Mouse (Mus musculus): ENCODE measurements around the gene Ntn5.
A peak's percentile ranks its signal among the peaks of the same experiment; 100 is the strongest.

The Ntn5 gene

DNA sequence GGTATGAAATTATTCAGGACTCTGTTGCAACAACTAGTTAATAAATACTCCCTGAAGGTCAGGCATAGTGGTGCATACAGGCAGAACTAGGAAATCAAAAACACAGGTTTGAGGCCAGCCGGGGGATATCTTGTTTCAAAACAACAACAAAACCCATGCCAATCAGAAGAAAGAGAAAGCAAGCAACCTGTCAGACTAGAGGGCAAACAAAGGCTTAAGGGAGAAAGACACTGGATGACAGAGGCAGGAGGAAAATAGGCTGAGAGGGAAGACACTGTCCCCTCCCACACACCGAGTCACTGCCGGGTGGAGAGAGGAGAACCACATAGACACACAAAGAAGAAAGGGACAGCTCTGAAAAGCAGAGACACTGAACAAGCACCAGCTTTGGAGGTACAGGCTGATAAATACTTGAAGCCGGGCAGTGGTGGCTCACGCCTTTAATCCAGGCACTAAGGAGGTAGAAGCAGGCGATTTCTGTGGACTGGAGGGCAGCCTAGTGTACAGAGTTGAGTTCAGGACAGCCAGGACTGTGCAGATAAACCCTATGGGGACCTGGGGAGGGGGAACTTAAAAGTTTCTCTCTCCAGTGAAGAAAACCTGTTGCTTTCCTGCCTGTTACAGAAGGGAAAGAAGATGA is 30.2 kb downstream of the Ntn5 start:
- DNase-seq = no peak

- DNase-seq = no peak
Measured at GRCm38 (mm10) chr7:45714630-45715089, 30.8 kb downstream of the Ntn5 start.

DNA sequence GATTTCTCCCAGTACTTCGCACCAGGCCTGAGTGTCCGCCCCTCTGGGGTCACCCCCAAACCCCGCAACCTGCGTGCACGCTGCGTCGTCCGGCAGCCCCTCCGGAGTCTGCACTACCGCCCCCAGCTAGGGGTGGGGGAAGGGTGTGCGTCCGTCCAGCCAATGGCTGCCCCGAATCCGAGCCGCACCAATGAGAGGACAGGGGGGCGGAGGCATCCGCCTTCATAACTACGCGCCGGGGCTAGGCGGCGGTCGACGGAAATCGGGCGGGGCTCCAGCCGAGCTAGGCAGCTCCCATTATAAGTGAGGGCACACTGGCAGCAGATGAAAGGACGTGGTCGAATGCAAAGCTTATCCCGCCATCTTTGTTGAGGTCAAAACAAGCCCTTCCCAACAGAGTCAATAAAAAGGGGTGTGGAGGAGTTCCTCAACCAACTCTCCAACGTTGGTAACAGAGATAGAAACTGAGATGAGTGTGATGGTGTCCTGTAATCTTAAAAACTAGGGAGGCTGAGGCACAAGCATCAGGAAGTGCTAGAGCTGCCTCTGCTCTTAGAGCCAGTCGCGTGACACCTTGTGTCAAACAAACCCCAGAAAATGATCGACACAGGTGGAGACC is 31.4 kb downstream of the Ntn5 start, which contains the start of gene Rpl18:
Gene Rpl18 (plus strand): TSS at position 368 of the 619 bp plus-strand sequence.
- DNase-seq = peak; percentile 99

- DNase-seq = no peak
Measured at GRCm38 (mm10) chr7:45715741-45716459, 32.1 kb downstream of the Ntn5 start.

GRCm38 (mm10) chr7:45716460-45716857 is 32.6 kb downstream of the Ntn5 start:
- DNase-seq = no peak

- DNase-seq = no peak
Measured at GRCm38 (mm10) chr7:45716952-45717917, 33.4 kb downstream of the Ntn5 start.

- peak; percentile 98 for DNase-seq
Measured at GRCm38 (mm10) chr7:45717918-45718297, 34.1 kb downstream of the Ntn5 start, which contains the start of gene Sphk2. Sphk2 (minus strand) TSS chr7:45718002.

DNA sequence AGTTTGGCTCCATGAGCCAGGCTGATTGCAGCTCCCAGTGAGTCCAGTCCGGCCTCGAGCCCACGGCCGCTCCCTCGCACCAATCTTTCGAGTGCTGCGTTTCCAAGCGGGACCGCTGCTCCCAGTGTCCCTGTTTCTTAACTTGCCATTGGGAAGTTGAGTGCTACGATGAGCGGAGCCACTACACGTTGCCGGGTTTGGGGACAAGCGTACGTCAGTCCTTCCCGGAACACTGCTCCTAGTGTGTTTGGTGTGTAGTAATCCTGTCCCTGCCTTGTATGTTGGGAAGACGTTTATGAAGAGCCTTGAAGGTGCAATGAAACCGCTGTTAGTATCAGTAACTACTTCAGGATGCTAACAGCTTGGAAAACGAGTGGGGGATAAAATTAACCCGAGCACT is 34.5 kb downstream of the Ntn5 start:
- DNase-seq = no peak

DNA sequence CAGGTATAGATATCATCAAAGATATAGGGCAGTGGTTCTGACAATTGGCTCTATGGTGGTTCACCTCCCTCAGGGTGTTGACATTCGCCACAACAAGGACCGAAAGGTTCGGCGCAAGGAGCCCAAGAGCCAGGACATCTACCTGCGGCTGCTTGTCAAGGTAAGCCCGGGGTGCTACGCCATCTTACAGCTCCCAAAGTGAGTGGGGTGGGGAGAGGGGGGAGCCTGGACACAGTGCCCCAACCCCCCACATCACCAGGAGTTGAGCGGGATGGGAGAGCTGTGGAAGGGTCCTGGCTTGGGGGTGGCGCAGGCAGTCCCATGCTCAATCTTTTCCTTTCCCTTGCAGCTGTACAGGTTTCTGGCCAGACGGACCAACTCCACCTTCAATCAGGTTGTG is 35.4 kb downstream of the Ntn5 start:
- no peak for DNase-seq

- no peak for DNase-seq
Measured at GRCm38 (mm10) chr7:45719738-45720412, 36.1 kb downstream of the Ntn5 start.

- no peak for DNase-seq
Measured at GRCm38 (mm10) chr7:45720413-45721233, 36.8 kb downstream of the Ntn5 start, which contains the start of gene Fam83e. Fam83e (plus strand) TSS chr7:45721212.

- no peak for DNase-seq
Measured at GRCm38 (mm10) chr7:45721234-45721571, 37.4 kb downstream of the Ntn5 start.

GRCm38 (mm10) chr7:45721642-45722347 is 38.0 kb downstream of the Ntn5 start:
- DNase-seq = no peak

- DNase-seq = no peak
Measured at GRCm38 (mm10) chr7:45722348-45722713, 38.5 kb downstream of the Ntn5 start.

- DNase-seq = no peak
Measured at GRCm38 (mm10) chr7:45723301-45723700, 39.5 kb downstream of the Ntn5 start.

DNA sequence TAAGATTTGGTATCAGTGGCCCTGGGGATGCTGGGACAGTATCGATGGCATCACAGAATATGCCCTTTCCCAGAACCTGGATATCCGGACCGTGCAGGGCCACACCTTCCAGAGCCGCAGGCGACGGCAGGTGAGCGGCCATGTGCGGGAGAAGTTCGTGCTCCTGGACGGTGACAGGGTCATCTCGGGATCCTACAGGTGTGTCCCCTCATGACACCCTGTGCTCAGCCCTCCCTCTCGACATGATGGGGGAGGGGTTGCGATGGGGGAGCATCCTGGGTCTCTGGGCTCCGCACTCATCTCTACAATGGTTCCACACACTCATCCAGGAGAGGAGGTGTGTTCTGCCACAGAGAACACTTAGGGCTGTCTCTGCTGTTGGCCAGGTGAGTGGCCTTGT is 40.0 kb downstream of the Ntn5 start:
- no peak for DNase-seq

DNA sequence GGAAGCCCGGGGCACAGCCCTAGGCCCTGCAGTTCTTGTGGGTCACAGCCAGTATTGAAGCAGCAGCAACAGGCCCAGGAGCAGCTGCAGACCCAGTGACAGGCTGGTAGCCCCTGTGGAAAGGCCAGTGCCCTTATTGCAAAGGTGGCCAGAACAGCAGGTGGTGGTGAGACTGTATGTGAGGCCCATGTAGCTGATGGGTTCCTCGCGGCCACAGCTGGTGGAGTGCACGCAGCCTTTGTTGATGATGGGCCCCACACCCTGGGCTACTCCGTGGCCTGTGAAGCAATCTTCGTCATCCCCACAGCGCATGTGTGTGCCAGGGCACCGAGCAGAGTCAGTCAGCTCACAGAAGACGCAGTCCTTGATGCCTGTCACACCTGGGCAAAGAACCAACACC is 41.3 kb downstream of the Ntn5 start:
- DNase-seq = no peak

DNA sequence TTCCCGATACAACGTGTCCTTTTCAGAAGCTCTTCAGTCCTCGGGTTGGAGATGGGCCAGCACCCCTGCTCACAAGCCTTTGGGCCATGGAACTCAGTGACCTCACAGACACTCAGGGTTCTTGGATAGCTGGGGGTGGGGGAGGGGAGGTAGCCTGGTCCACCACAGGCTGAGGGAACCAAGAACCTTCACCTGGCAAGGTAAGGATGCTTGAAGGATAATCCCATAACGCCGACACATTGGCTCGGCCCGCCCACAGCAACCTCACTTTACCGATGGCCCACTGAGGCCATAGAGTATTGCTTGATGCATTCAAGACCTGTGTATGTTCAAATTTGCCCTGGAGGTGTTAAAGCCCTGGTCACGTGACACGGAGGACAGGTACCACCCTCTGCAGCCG is 41.9 kb downstream of the Ntn5 start, which contains the start of gene Spaca4:
Gene Spaca4 (minus strand): TSS at position 101 of the 400 bp plus-strand sequence.
- no peak for DNase-seq

DNA sequence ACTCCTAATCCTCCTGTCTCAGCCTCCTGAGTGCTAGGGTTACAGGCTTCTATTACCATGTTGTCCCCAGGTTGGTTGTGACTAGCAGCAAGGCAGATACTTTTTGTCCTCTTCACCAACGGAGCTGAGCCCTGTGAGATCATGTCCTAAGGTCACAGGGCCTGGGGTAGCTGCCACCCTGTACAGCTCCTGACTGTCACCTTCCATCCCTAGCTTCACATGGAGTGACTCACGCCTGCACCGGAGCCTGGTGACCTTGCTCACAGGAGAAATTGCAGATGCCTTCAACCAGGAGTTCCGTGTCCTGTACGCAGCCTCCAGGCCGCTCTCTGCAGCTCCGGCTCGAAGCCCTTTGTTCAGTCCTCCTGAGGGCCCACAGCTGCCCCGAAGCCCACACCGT is 42.6 kb downstream of the Ntn5 start:
- DNase-seq = no peak

DNA sequence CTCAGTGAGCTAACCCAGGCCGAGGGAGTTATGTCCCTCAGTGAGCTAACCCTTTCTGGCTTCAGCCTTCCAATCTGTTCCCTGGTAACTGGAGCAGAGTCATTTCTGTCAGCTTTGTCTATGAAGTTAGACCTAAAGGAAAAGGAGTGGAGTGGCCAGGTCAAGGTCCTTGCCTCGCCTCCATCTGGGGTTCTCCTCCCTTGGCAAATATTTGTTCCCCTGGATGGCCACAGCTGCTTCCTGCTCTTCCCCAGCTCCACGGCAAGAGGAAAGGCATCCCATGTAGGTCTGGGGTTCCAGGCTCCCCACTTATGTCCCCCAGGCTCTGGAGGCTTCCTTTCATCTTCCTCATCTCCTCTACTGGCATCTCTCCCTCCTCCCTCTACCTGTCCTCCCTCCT is 43.8 kb downstream of the Ntn5 start:
- no peak for DNase-seq
